Mouse (Mus musculus): ENCODE results near the gene Senp1. TPM values are rescaled to one million over a fixed set of nuclear protein-coding genes. Genes with fewer than 3 reads are reported as not detected.

Gene Senp1
- total RNA-seq, 4 experiments from 2014 or later = 13.2 to 15.3 (median 13.9) TPM

DNA sequence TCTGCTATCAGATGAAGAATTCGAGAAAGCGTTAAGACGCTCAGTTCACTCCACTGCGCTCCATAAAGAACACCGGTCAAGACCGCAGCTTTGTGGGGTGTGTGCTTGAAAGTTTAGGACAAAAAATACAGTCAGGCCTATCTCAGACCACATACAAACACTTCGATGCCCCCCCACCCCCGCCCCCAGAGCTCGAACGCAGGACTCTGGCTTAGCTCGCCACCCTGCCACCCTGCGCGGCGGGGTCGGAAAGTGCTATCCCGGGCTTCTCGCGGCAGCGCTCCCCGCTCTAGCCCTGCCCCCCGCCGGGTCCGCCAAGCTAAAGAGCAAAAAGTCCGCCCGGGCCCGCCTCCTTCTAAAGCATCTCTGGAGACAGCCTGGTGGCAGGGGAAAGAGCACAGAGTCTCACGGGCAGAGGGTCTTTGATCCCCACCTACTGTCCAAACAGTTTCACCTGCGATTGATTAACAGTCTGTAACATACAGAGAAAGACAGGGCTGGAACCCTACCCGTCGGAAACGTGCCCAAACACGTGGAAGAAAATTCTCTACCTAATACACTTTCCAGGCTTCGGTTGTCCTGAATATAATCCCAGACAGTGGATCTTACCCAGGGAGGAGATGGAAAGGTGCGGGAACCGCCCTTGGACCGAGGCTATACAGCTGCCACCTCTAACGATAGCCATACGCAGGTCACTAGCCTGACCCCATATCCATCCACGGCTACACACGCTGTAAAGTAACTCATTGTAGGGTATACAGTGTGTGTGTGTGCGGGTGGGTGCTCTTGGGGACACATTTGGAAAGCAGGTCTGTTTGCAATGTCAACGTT, 90.3 kb downstream of the Senp1 start:
- DNase-seq (ENCODE audit: low spot score in 2 of 2) = no peak

DNA sequence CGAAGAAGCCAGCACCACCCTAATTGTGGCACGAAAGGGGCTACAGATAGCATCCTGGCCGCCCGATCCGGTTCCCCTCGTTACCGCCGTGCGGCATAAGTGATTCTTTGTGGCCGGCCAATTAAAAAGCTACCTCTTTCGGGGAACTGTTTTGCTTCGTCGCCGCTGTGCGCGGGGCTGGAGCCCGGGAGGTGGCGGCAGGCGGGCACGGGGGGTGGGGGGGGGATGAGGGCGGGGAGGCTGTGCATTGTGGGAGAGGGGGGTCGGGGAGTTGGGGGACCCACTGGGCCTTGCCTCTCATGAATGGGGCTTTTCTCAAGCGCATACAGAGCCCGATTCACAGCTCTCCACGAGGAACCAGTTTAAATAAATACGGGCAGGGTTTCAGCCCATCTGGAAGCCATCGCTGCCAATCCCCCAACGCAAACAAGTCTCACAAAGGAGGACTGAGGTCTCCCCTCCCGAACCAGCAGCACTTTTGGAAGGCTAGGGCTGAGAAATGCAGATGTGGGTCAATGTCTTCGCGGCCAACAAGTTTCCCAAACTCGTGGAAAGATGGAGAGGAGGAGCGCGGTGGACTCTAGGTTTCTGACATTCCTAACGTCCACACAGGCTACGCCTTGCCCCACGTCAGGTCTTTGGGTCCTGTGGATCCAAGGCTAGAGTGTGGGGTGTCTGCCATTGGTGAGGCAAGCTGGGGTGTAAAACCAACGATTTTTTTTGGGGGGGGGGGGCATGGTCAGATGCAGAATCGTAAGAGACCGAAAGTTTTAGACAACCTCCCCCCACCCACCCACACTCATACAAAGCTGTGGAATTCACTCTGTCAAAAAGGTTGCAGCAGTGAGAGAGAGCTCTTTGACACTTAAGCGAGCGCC, 91.2 kb downstream of the Senp1 start:
- peak; percentile 14 to 49 for DNase-seq (ENCODE audit: low spot score in 2 of 2)

DNA sequence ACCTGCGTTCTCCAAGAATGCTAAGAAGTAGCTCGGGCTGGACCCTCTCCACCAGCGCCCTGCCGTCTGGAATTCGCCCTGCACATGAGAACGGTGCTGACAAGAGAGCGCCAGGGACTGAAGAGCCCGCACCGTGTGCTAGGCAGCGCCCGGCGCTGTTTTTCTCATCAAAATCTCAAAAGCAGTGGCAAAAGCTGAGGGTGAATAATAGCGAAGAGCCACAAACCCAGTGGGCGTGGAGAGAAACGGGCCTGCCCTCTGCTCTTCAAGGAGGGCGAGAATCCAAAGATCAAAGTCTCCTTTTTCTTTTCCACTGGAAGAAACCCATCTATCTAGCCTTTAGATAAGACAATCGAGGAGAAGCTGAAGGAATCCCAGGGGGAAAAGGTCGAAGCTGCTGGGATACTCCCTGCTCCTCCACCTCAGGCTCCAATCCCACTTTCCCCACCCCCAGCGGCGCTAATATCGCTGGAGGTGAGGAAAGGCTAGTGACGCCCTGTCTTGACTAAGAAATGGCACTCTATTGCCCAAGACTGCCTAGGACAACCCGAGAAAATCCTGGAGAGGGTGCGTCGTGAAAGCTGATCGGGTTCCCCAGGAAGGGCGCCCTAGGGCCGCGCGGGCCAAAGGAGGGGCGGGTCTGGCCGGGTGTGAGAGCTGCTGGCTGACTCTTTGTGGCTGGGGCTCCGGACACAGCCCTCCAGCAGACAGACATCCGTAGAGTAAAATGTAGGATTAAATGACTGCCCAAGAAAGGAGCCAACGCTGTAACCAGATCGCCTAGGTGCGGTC, 92.0 kb downstream of the Senp1 start:
- DNase-seq (ENCODE audit: low spot score in 2 of 2) = no peak

DNA sequence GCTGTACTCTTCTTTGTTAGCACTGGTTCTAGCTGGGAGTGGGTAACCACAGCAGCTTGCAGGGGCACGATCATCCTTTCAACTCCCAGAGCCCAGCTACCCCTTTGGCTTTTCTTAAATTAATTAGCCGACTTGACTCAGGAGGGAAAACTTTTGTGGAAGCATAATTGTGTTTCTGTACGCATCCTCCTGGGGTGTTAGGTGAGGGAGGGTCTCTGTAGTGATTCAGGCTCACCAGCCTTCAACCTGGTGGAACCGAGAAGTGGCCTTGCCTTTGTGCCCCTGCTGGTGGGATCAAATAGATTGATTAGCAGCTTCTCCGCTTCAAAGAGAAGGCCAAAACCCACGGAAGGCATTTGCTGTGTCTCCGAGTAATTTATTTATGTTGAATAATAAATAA, 93.6 kb downstream of the Senp1 start:
- DNase-seq (ENCODE audit: low spot score in 2 of 2) = no peak

DNA sequence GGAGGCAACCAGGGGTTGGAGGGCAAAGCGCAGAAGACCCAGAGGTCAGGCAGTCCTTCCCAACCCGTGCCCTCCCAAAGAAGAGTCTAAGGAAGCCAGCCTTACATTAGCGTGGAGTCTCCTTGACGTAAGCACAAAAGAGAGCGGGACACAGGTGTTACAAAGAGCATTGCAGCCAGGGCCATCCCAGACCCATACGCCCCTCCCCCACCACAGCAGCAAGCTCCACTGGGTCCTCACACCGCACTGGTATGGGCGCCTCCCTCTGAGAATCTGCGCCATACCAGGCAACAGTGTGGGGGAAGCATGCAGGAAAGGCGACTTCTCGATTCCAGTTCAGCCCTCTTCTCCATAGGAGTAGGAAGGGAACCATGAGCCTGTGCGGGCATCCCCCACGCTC, 94.0 kb downstream of the Senp1 start:
- no peak for DNase-seq (ENCODE audit: low spot score in 2 of 2)

DNA sequence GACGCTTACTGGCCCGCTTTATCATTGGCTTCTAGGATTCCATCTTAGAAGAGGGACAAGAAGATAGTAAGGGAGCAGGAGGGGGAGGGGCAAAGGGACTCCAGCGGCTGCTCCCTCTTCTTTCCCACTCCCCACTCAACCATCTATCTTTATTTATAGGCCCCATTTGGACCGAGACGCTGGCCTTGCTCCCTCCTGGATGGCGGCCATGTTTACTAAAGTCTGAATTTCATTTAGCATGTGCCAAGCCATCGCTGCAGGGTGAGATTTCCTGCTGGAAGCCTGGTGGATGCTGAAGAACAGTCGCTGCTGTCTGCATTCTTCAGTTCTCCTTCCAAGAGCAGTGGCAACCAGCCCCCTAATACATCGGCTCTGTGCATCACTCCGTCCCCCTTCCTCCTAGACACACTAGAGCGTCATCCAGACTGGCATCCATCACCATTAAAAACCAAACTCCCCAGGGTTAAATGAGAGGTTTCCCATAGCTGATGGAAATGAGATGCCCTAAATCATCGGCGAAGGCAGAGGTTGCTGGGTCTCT, 96.8 kb downstream of the Senp1 start:
- DNase-seq (ENCODE audit: low spot score in 2 of 2) = no peak

DNA sequence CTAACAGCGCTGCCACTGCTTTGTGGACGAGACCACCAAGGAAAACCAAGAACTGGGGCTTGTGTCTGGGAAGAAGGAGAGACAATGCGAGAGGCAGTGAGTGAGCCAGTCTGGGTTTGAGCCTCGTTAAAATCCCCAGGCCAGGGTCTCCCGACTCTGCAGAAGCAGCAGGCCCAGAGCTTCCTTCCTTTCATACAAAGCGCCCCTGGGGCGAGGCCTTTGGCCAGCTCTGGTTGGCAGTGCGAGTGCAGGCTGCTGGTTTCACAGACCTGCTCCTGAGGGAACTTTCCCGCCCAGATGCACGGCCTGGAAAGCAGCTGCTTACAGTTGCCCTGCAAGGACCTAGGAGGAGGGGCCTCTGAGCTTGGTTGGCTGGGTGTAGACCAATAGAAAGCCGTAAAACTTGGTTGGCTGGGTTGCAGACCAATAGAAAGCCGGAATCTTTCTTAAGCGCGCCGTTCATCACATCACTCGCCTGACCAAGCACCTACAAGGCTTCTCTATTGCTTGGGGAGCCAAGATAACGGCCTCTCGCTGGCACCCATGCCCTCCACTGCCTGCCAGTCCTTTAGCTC, 100.7 kb downstream of the Senp1 start:
- DNase-seq (ENCODE audit: low spot score in 2 of 2) = peak; percentile 51 to 76

DNA sequence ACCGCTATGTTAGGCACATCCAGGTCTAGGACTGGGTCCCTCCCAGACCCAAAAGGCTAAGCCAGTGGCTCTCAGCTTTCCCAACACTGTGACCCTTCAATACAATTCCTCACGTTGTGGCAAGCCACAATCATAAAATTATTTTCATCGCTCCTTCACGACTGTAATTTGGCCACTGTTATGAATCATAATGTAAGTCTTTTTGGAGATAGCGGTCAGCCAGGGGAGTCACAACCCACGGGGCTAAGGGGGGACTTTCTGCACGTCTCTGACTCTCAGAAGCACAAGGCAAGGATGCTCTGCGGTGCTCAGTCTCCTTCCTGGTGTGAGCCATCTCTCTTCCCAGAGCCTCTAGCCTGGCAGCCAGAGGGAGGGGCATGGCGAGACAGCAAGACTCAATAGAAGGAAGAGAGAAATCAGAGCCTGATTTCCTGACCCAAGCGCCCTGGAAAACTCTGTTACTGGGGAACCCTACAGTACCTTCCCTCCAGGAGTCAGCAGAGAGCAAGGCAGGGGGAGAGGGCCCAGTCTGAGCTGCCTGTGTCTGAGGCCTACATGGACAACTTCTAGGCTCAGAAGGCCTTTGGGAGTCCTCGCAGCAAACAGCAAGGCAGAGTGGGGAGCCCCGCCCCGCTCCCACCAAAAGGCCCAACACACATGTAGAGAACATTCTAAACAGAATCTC, 101.4 kb downstream of the Senp1 start:
- no peak for DNase-seq (ENCODE audit: low spot score in 2 of 2)

DNA sequence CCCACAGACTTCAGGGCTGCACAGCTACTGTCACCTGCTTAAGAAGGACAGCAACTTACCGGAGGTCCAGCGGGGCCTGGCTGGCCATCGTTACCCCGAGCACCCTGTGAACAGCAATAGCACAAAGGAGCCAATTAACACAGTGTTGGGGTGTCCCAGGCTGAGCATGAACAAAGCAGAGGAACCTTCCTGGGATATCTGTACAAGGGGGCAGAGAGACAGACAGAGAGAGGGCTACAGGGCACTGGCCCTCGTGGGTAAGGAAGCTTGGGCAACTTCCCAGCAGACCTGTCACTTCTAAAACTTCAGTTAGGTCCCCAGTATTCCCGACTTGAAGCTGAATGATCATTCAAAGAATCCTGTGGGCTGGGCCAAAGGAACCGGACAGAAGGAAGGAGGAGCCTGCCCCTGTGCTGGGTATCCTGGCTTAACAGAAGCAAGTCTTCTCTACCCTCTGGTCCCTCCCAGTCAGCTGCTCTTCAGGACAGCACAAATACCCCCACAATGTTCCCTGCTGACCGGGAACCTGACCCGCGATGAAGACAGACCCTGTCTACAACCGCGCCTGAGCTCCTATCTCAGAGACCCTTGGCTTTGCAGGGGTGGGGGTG, 102.2 kb downstream of the Senp1 start:
- no peak for DNase-seq (ENCODE audit: low spot score in 2 of 2)

DNA sequence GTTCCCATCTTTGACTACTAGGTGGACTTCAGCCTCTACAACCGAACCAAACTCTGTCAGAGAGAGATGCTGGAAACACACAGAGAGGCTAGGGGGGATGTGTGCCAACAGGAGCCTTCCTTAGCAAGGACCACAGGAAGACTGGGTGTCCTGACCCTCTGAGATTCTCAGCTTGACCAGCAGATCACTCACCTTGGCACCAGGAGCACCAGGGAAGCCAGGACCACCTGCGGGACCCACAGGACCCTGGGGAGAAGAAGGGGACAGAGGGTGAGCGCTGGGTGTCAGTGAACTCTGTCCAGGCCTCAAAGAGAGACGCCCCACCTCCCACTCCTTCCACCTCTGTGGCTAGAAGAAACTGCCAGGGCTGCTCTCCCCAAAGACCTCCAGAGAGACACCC, 102.8 kb downstream of the Senp1 start:
- DNase-seq (ENCODE audit: low spot score in 2 of 2) = no peak

DNA sequence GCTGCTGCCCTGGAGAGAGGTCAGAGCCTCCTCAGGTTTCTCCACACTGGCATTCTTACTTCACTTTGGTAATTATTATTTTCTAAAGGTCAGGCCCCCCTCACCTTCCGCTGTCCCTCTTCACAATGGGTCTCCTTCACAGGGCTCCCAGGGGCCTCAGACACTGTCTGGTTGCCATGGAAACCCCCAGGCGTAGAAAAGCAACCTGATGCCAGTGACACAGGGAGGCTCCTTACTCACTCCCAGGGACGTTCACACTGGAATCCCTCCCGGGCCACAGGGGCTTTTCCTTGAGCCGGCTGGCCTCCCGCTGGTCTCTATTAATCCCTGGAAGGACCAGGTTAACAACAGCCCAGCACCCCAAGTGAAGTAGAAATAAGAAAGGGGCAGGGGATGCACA, 103.4 kb downstream of the Senp1 start:
- DNase-seq (ENCODE audit: low spot score in 2 of 2) = no peak

DNA sequence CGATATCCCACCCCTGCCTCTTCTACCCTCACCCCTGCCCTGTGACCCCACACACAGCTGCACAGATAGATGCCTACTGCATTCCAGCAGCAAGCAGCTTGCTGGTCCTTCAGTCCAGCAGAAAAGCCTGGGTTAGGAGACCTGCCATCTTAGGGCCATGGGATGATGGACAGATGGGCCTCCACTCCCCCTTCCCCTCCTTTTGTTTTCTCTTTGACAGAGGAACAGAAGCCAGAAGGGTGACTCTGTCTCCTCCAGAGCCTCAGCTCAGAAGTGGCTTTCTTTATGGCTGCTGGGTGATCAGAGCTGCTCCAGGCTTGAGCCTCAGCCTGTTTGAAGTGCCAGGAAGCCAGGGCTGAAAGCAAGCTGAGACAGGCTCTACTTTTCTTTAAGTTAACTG, 104.0 kb downstream of the Senp1 start:
- no peak for DNase-seq (ENCODE audit: low spot score in 2 of 2)

Other genes starting within 250 kb of the Senp1 start
- gene Hdac7, start 249.2 kb downstream of the Senp1 start, total RNA-seq (2022) = 10 to 100 TPM; 27.7 to 34.7 (median 32.9) TPM
- 1 to 10 TPM in 1 of 4 experiments, under 1 TPM in 3; 0.36 to 1.4 (median 0.64) TPM for gene Vdr, start 183.1 kb downstream of the Senp1 start, total RNA-seq (2022)
- 10 to 100 TPM; 32.2 to 37.7 (median 34.1) TPM for gene Tmem106c, start 129.5 kb downstream of the Senp1 start, total RNA-seq (2022)
- 1 to 10 TPM; 1.3 to 2.2 (median 1.6) TPM for gene Col2a1, start 89.0 kb downstream of the Senp1 start, total RNA-seq (2022)
- 100 to 1,000 TPM; 407 to 459 (median 428) TPM for gene Pfkm, start 1.2 kb downstream of the Senp1 start, total RNA-seq (2022)
- gene Asb8, start 71.9 kb upstream of the Senp1 start, total RNA-seq (2022) = 10 to 100 TPM; 50.8 to 53.6 (median 51.9) TPM
- gene Ccdc184, start 73.4 kb upstream of the Senp1 start, total RNA-seq (2022) = 10 to 100 TPM; 16.5 to 18.5 (median 18.2) TPM
- under 1 TPM in 1 of 4 experiments, not detected in 3; 0.37 TPM for gene Olfr288, start 101.8 kb upstream of the Senp1 start, total RNA-seq (2022)
- gene Gm44579, start 127.2 kb upstream of the Senp1 start, total RNA-seq (2022) = under 1 TPM in 2 of 4 experiments, not detected in 2; 0.17 to 0.35 TPM
- 1 to 10 TPM; 4.2 to 4.9 (median 4.5) TPM for gene Olfr287, start 127.3 kb upstream of the Senp1 start, total RNA-seq (2022)
- not detected for gene Olfr286, start 140.7 kb upstream of the Senp1 start, total RNA-seq (2022)
- gene H1fnt, start 163.5 kb upstream of the Senp1 start, total RNA-seq (2022) = not detected
- gene Zfp641, start 202.4 kb upstream of the Senp1 start, total RNA-seq (2022) = 1 to 10 TPM; 7.4 to 8.3 (median 8.1) TPM
- gene Olfr285, start 223.6 kb upstream of the Senp1 start, total RNA-seq (2022) = not detected
- not detected for gene Olfr284, start 247.2 kb upstream of the Senp1 start, total RNA-seq (2022)